Mouse (Mus musculus): ENCODE measurements around the gene Hpcal1. TPM values are rescaled to one million over a fixed set of nuclear protein-coding genes. Genes with fewer than 3 reads are reported as not detected.

Gene Hpcal1
- polyA plus RNA-seq (2014; fragmentation: Nextera tagmentation; extraction: Ambion mirVana) = 44.8 and 58.1 TPM in 2 replicates

DNA sequence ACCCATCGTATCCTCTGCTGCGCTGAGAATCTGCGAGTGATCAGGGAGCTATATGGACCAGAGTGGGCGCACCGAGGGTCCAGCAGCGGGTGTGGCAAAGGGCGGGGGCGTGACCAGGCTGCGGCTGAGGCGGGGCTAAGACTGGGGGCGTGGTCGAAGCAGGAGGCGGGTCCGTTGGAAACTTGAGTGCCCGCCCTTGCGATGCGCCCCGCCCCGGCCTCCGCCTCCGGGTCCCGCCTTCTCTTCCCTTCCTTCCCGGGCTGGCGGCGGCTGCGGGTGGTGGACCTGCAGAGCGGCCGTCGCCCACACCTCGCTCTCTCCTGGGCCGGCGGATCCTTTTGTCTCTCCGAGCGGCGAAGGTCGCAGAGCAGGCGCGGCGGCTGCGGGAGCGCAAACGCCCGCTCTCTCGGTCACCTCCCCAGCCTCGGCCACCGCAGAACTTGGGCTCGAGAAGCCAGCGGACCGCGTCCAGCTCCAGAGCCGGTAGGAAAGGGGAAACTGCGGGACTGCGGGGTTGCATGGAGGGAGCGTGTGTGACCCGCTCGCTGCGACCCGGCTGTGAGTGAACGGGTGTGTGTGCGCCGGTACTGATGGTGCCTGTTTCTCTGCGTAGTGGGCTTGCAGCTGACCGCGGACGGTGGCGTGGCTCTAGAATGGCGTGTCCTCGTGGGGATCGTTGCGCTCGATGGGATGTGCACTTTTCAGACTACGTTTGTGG, at the start of gene Hpcal1:
Hpcal1 (plus strand) TSS at position 293 of the 718 bp plus-strand sequence.
- 1% methylated on average over 64 of the region's 72 CpGs for WGBS

DNA sequence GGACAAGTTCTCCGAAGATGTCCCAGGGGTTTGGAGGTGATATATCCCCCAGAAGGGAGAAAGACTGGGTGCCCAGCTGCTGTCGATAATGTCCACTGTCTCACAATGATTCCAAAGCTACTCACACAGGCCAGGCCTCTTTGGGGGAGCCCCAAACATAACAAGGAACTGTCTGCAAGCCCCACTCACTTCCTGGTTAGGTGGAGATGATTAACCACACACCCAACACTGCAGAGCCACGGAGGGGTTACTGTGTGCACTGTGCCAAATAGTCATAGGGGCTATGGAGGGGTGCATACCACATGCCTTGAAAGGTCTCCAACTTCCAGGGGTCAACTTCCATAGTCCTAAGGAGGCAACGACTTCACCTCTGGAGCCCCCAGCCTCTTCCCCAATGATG, 49.4 kb upstream of the Hpcal1 start:
- Histone ChIP-seq H3K9ac (ENCODE audit: low read depth, low read length) (no peak overlapping the region), H3K4me1 (ENCODE audit: control insufficient read depth, insufficient read depth, low read length) (no peaks in the 10 kb centered on the region), H3K9me3 (ENCODE audit: control insufficient read depth, low read length) (no peaks in the 10 kb centered on the region), H3K4me3 (ENCODE audit: low read length) (no peak overlapping the region), H3K36me3 (ENCODE audit: control insufficient read depth, insufficient read depth, low read length) (no peaks in the 10 kb centered on the region), H3K27me3 (ENCODE audit: control insufficient read depth, insufficient read depth, low read length) (no peaks in the 10 kb centered on the region), H3K27ac (ENCODE audit: low read depth, low read length) (no peak overlapping the region), H3K4me2 (replicated peaks; ENCODE audit: low read depth, low read length) (no peak overlapping the region)
- ATAC-seq (ENCODE audit: low FRiP score, low TSS enrichment) = no peak
- WGBS = 67% methylated on average over 4 of the region's 4 CpGs

More for the DNA sequence above, at the start of gene Hpcal1:
- Histone ChIP-seq H3K9me3 (ENCODE audit: control insufficient read depth, low read length) (no peaks in the 10 kb centered on the region), H3K9ac (ENCODE audit: low read depth, low read length) (peak within 1 kb of the TSS; percentile 79), H3K4me1 (ENCODE audit: control insufficient read depth, insufficient read depth, low read length) (peaks cover 11% of the 10 kb centered on the region; the same call in 1 of the 2 replicates), H3K4me2 (replicated peaks; ENCODE audit: low read depth, low read length) (peak within 1 kb of the TSS; percentile 93), H3K27ac (ENCODE audit: low read depth, low read length) (peak within 1 kb of the TSS; percentile 55; the same call in 1 of the 2 replicates), H3K27me3 (ENCODE audit: control insufficient read depth, insufficient read depth, low read length) (no peaks in the 10 kb centered on the region), H3K36me3 (ENCODE audit: control insufficient read depth, insufficient read depth, low read length) (no peaks in the 10 kb centered on the region), H3K4me3 (ENCODE audit: low read length) (peak within 1 kb of the TSS; percentile 81)
- ATAC-seq (ENCODE audit: low FRiP score, low TSS enrichment) = peak; percentile 90

DNA sequence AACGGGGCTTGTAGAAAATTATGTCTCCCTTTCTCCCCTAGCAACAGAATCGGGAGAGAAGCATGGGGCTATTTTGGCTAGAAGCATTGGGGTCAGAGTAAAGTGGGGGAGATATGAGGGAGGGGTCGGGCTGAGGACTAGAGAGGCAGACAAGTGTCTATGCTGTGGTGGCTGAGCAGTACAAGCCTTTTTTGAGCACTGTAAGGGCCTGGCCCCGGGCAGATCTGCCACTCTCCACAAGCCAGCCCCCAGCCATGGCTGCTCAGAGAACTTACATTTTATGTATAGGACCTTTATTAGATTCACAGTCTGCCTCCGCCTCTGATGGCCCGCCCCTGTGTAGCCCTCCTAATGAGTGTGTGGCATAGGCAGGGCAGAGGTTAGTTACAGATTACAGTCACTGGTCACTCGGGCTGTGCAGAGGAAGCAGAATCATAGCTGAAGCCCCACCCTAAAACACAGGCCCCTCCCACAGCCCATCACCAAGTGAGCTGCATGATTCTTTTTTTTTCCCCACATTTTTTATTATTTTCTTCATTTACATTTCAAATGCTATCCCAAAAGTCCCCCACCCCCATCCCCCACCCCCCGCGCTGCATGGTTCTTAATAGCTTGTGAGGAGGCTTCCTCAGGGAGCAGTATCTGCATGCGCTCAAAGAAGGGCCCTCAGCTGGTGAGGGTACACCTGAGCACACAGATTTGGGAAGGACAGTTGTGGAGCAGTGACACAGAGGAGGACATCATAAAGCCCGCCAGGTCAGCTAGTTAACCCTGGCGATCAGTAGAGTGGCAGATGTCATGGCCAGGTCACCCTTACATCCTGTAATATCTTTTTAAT, 46.1 kb upstream of the Hpcal1 start:
- Histone ChIP-seq H3K27ac (ENCODE audit: low read depth, low read length) (no peak overlapping the region), H3K4me3 (ENCODE audit: low read length) (no peak overlapping the region), H3K9me3 (ENCODE audit: control insufficient read depth, low read length) (no peaks in the 10 kb centered on the region), H3K36me3 (ENCODE audit: control insufficient read depth, insufficient read depth, low read length) (no peaks in the 10 kb centered on the region), H3K9ac (ENCODE audit: low read depth, low read length) (no peak overlapping the region), H3K27me3 (ENCODE audit: control insufficient read depth, insufficient read depth, low read length) (no peaks in the 10 kb centered on the region), H3K4me2 (replicated peaks; ENCODE audit: low read depth, low read length) (no peak overlapping the region), H3K4me1 (ENCODE audit: control insufficient read depth, insufficient read depth, low read length) (no peaks in the 10 kb centered on the region)
- ATAC-seq (ENCODE audit: low FRiP score, low TSS enrichment) = no peak
- WGBS = 80% methylated on average over 12 of the region's 12 CpGs

DNA sequence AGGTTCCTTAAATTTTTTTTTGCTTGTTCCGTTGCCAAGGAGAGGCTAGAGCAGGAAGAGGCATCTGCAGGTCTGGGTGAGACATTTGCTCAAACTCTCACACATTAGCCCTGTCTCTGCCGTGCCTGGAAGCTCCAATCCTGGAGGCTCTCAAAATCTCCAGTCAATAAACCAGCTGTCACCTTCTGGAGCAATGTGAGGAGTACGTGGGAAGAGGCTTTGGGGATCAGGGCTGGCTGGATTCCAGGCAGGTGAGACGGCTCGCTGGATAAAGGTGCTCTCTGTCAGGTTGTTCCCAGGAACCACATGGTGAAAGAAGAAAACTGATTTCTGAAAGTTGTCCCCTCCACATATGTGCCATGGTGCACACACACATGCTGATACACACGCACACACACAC, 44.2 kb upstream of the Hpcal1 start:
- Histone ChIP-seq H3K9ac (ENCODE audit: low read depth, low read length) (no peak overlapping the region), H3K9me3 (ENCODE audit: control insufficient read depth, low read length) (no peaks in the 10 kb centered on the region), H3K4me1 (ENCODE audit: control insufficient read depth, insufficient read depth, low read length) (no peaks in the 10 kb centered on the region), H3K4me2 (replicated peaks; ENCODE audit: low read depth, low read length) (no peak overlapping the region), H3K27ac (ENCODE audit: low read depth, low read length) (no peak overlapping the region), H3K4me3 (ENCODE audit: low read length) (no peak overlapping the region), H3K27me3 (ENCODE audit: control insufficient read depth, insufficient read depth, low read length) (no peaks in the 10 kb centered on the region), H3K36me3 (ENCODE audit: control insufficient read depth, insufficient read depth, low read length) (no peaks in the 10 kb centered on the region)
- WGBS = 62% methylated on average over 6 of the region's 6 CpGs
- ATAC-seq (ENCODE audit: low FRiP score, low TSS enrichment) = no peak

DNA sequence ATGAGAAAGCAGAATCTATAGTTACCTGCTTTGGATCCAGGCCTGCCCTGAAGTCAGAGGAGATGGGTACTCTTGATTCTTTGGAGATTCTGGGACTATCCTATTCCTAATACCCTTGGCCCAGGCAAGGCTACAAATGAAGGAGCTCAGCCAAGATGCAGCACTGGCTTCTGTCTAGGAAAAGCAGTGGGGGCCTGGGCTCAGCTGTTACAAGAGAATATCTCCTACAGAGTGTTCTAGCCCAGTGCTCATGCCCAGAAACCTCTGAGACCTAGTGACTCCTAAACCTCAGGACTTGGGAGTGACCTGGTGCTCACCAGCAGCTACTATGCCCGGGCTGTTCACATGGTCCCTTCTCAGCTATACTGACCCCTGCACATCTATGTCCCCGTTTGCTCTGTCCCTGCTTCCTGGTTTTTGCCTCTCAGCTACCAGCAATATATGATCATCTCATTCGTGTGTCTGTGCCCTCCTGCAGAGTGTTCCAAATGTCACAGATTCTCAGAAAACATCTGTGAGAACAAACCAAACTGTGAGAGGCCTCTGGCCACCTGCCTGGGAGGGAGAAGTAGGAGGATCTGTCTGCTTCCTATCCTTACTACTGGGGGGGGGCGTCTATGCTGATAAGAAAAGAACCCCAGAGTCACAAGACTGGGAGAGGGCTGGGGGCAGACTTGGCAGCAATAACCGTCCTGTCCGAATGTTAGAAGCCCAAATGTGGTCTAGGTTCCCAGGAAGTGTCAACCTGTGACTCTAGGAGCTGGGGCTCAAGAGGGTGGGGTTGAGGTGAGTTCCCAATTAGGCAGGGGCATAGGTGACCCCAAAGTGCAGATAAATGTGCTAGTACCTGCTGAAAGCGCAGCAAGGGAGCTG, 39.2 kb upstream of the Hpcal1 start:
- peaks cover 8% of the 10 kb centered on the region for H3K9me3 ChIP-seq (ENCODE audit: control insufficient read depth, low read length)
- WGBS = 81% methylated on average over 7 of the region's 7 CpGs
- no peaks in the 10 kb centered on the region for H3K4me1 ChIP-seq (ENCODE audit: control insufficient read depth, insufficient read depth, low read length)
- no peak overlapping the region for H3K9ac ChIP-seq (ENCODE audit: low read depth, low read length)
- H3K4me3 ChIP-seq (ENCODE audit: low read length) = no peak overlapping the region
- H3K36me3 ChIP-seq (ENCODE audit: control insufficient read depth, insufficient read depth, low read length) = no peaks in the 10 kb centered on the region
- no peak for ATAC-seq (ENCODE audit: low FRiP score, low TSS enrichment)
- no peak overlapping the region for H3K27ac ChIP-seq (ENCODE audit: low read depth, low read length)
- no peaks in the 10 kb centered on the region for H3K27me3 ChIP-seq (ENCODE audit: control insufficient read depth, insufficient read depth, low read length)
- no peak overlapping the region for H3K4me2 ChIP-seq (replicated peaks; ENCODE audit: low read depth, low read length)

DNA sequence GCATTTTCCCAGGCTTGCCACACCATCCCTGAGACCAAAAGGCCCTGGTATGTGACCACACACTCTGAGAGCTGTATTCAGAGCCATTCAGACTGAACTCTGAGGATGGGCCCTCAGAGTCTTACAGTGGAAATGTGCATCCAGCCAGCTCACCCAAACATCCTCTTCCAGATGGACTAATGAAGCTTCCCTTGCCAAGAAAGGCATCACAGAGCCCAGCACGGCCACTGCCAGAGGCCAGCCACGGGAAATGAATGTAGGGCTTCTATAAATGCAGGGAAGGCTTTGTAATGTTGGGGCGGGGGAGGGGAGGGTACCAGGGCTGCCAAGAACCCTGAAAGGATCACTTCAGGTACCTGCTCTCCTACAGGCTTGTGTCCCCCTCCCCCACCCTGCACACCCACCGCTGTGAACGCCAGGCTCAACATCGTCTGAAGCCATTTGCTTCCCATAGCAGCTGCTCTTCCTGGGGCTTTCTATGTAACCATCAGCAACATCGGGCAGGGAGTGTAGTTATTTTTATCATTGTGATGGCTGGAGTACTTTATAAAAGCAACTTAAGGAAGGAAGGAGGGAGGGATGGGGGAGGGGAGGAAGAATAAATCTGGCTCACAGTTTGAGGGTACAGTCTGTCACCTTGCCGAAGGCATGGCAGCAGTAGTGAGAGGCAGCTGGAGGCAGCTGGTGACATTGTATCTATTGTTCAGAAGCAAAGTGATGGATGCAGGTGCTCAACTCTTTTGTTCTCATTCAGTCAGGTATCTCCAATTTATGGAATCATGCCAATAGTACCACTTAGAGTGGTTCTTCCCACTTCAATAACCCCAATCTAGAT, 38.2 kb upstream of the Hpcal1 start:
- Histone ChIP-seq H3K9me3 (ENCODE audit: control insufficient read depth, low read length) (peaks cover 13% of the 10 kb centered on the region), H3K36me3 (ENCODE audit: control insufficient read depth, insufficient read depth, low read length) (no peaks in the 10 kb centered on the region), H3K4me1 (ENCODE audit: control insufficient read depth, insufficient read depth, low read length) (no peaks in the 10 kb centered on the region), H3K27me3 (ENCODE audit: control insufficient read depth, insufficient read depth, low read length) (no peaks in the 10 kb centered on the region), H3K4me3 (ENCODE audit: low read length) (no peak overlapping the region), H3K27ac (ENCODE audit: low read depth, low read length) (no peak overlapping the region), H3K9ac (ENCODE audit: low read depth, low read length) (no peak overlapping the region), H3K4me2 (replicated peaks; ENCODE audit: low read depth, low read length) (no peak overlapping the region)
- no peak for ATAC-seq (ENCODE audit: low FRiP score, low TSS enrichment)
- WGBS = 59% methylated on average over 8 of the region's 8 CpGs

DNA sequence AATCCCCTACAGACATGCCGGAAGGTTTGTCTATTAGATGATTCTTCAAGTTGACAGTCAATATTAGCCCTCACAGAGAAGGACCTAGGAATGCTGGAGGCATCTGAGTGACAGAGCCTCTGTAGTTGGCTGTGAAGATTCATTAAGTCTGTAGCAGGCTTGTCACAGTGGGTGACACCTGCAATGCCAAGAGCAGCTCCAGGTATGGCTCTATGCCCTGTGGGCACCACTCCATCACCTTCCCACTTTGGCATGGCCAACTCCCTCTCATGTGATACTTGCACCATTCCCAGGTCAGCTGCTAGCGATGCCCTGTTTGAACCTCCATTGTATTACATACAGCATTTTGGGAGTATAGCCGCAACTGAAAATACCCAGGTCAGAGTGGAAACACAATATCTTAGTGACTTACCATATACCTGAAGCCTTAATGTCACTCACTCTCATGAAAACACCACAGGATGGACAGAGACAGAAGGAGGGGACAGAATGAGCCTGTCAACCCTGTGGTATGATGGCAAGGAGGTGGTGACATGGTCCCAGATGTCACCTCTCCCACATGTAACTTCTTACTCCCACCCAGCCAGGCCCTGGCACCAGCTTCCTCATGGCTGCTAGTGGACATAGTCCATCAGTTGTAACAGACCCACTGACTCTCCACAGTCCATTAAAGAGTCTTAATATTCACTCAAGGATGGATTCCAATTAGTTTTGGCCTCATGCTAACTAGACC, 37.4 kb upstream of the Hpcal1 start:
- Histone ChIP-seq H3K9me3 (ENCODE audit: control insufficient read depth, low read length) (peaks cover 14% of the 10 kb centered on the region), H3K27me3 (ENCODE audit: control insufficient read depth, insufficient read depth, low read length) (no peaks in the 10 kb centered on the region), H3K27ac (ENCODE audit: low read depth, low read length) (no peak overlapping the region), H3K4me1 (ENCODE audit: control insufficient read depth, insufficient read depth, low read length) (no peaks in the 10 kb centered on the region), H3K4me3 (ENCODE audit: low read length) (no peak overlapping the region), H3K36me3 (ENCODE audit: control insufficient read depth, insufficient read depth, low read length) (no peaks in the 10 kb centered on the region), H3K9ac (ENCODE audit: low read depth, low read length) (no peak overlapping the region), H3K4me2 (replicated peaks; ENCODE audit: low read depth, low read length) (no peak overlapping the region)
- no peak for ATAC-seq (ENCODE audit: low FRiP score, low TSS enrichment)
- 95% methylated on average over 3 of the region's 3 CpGs for WGBS
